In genomic region chr7:46839446-46839845, GRCm38 (mm10) we compare ENCODE assay signal across 9 mouse cellular contexts. TPM values are rescaled to one million over a fixed set of nuclear protein-coding genes. Genes with fewer than 3 reads are reported as not detected.
A peak's percentile ranks its signal among the peaks of the same experiment; 100 is the strongest.
DNase-seq lines count a peak whose midpoint lies in the region; ATAC-seq and TF ChIP-seq lines count a peak whose summit lies in the region.
"Had no signal": no experiment of that assay in that cellular context is flagged by ENCODE, and none has a peak within 500 bp of the region (broad histone marks: within the 10 kb centered on the region; RNA-seq: fewer than 3 reads in every experiment).

No protein-coding gene starts in this region.

- no peak overlapping the region for H3K9ac ChIP-seq in forebrain, embryonic 14.5 days (ENCODE audit: low read length)
- H3K9ac ChIP-seq in forebrain, embryonic 12.5 days = no peak overlapping the region
- H3K9ac ChIP-seq in intestine, embryonic 14.5 days (ENCODE audit: low read length) = no peak overlapping the region
- H3K9ac ChIP-seq in liver, embryonic 16.5 days (ENCODE audit: low read depth, low read length) = peak overlapping the region; percentile 25; the same call in 1 of the 2 replicates
- no peak overlapping the region for H3K9ac ChIP-seq in stomach, postnatal 0 days (ENCODE audit: low read length)

- no peak overlapping the region for H3K27ac ChIP-seq in forebrain, embryonic 14.5 days (ENCODE audit: low read depth, low read length)
- no peak overlapping the region for H3K27ac ChIP-seq in forebrain, embryonic 12.5 days
- peak overlapping the region; percentile 90 for H3K27ac ChIP-seq in bone marrow macrophage, adult 2 months (ENCODE audit: insufficient read depth, low read depth, low read length)
- H3K27ac ChIP-seq in intestine, embryonic 14.5 days (ENCODE audit: low read depth) = peak overlapping the region; percentile 77
- peak overlapping the region; percentile 84 for H3K27ac ChIP-seq in liver, embryonic 16.5 days (ENCODE audit: low read length)
- H3K27ac ChIP-seq in stomach, postnatal 0 days (replicated peaks) = peak overlapping the region; percentile 92

- TF ChIP-seq EP300 in stomach, postnatal 0 days (optimal IDR thresholded peaks at IDR 0.05) = no peak

- no peak overlapping the region for H3K4me2 ChIP-seq in forebrain, embryonic 14.5 days (ENCODE audit: low read length)
- no peak overlapping the region for H3K4me2 ChIP-seq in forebrain, embryonic 12.5 days
- H3K4me2 ChIP-seq in intestine, embryonic 14.5 days (ENCODE audit: low read length) = peak overlapping the region; percentile 24; the same call in 1 of the 2 replicates
- H3K4me2 ChIP-seq in liver, embryonic 16.5 days (ENCODE audit: low read depth, low read length) = no peak overlapping the region
- H3K4me2 ChIP-seq in stomach, postnatal 0 days (replicated peaks; ENCODE audit: low read depth) = peak overlapping the region; percentile 40

- H3K9me3 ChIP-seq in forebrain, embryonic 14.5 days (replicated peaks; ENCODE audit: control insufficient read depth, low read length) = no peaks in the 10 kb centered on the region
- no peaks in the 10 kb centered on the region for H3K9me3 ChIP-seq in forebrain, embryonic 12.5 days
- no peaks in the 10 kb centered on the region for H3K9me3 ChIP-seq in intestine, embryonic 14.5 days (ENCODE audit: control insufficient read depth, low read length)
- H3K9me3 ChIP-seq in liver, embryonic 16.5 days (replicated peaks; ENCODE audit: control insufficient read depth, low read length) = no peaks in the 10 kb centered on the region
- no peaks in the 10 kb centered on the region for H3K9me3 ChIP-seq in stomach, postnatal 0 days (ENCODE audit: control insufficient read depth, low read length)

- peaks cover 10% of the 10 kb centered on the region for H3K4me1 ChIP-seq in forebrain, embryonic 14.5 days (ENCODE audit: control insufficient read depth, insufficient read depth, low read length)
- H3K4me1 ChIP-seq in forebrain, embryonic 12.5 days = peaks cover 25% of the 10 kb centered on the region
- peaks cover 41% of the 10 kb centered on the region for H3K4me1 ChIP-seq in bone marrow macrophage, adult 2 months (ENCODE audit: control insufficient read depth, insufficient read depth, low read length)
- peaks cover 30% of the 10 kb centered on the region for H3K4me1 ChIP-seq in intestine, embryonic 14.5 days (replicated peaks; ENCODE audit: control insufficient read depth, insufficient read depth, low read length)
- peaks cover 23% of the 10 kb centered on the region for H3K4me1 ChIP-seq in liver, embryonic 16.5 days (ENCODE audit: control insufficient read depth, low read depth, low read length)
- H3K4me1 ChIP-seq in stomach, postnatal 0 days (replicated peaks; ENCODE audit: control insufficient read depth, insufficient read depth) = no peaks in the 10 kb centered on the region; the same call in 1 of the 2 replicates

- 36% methylated on average over 7 of the region's 7 CpGs for WGBS in forebrain, embryonic 14.5 days
- 35% methylated on average over 7 of the region's 7 CpGs for WGBS in forebrain, embryonic 12.5 days
- 23% methylated on average over 7 of the region's 7 CpGs for WGBS in intestine, embryonic 14.5 days
- 29% methylated on average over 7 of the region's 7 CpGs for WGBS in liver, embryonic 16.5 days (ENCODE audit: insufficient replicate concordance)
- WGBS in stomach, postnatal 0 days = 38% methylated on average over 7 of the region's 7 CpGs

- H3K36me3 ChIP-seq in forebrain, embryonic 14.5 days (ENCODE audit: control insufficient read depth, insufficient read depth, low read length) = no peaks in the 10 kb centered on the region
- H3K36me3 ChIP-seq in forebrain, embryonic 12.5 days (replicated peaks) = no peaks in the 10 kb centered on the region
- no peaks in the 10 kb centered on the region for H3K36me3 ChIP-seq in intestine, embryonic 14.5 days (ENCODE audit: control insufficient read depth, insufficient read depth, low read length)
- H3K36me3 ChIP-seq in liver, embryonic 16.5 days (ENCODE audit: control insufficient read depth, insufficient read depth) = no peaks in the 10 kb centered on the region
- no peaks in the 10 kb centered on the region for H3K36me3 ChIP-seq in stomach, postnatal 0 days (ENCODE audit: control insufficient read depth, insufficient read depth, low read length)

- H3K4me3 ChIP-seq in forebrain, embryonic 14.5 days (ENCODE audit: low read depth, low read length) = no peak overlapping the region
- no peak overlapping the region for H3K4me3 ChIP-seq in forebrain, embryonic 12.5 days (replicated peaks)
- H3K4me3 ChIP-seq in bone marrow macrophage, adult 2 months (ENCODE audit: insufficient read depth, low read length) = peak overlapping the region; percentile 25
- no peak overlapping the region for H3K4me3 ChIP-seq in intestine, embryonic 14.5 days (ENCODE audit: low read depth, low read length)
- no peak overlapping the region for H3K4me3 ChIP-seq in liver, embryonic 16.5 days (ENCODE audit: low read depth, low read length)
- H3K4me3 ChIP-seq in stomach, postnatal 0 days (ENCODE audit: low read depth, low read length) = no peak overlapping the region

- no peak for TF ChIP-seq POLR2A in bone marrow macrophage, adult 2 months (IDR thresholded peaks at IDR 0.05; ENCODE audit: borderline replicate concordance, low read depth, low read length)

- H3K27me3 ChIP-seq in forebrain, embryonic 14.5 days (replicated peaks; ENCODE audit: control insufficient read depth, insufficient read depth, low read length) = no peaks in the 10 kb centered on the region
- H3K27me3 ChIP-seq in forebrain, embryonic 12.5 days = peaks cover 16% of the 10 kb centered on the region
- H3K27me3 ChIP-seq in intestine, embryonic 14.5 days (replicated peaks; ENCODE audit: control insufficient read depth, insufficient read depth, low read length) = no peaks in the 10 kb centered on the region
- no peaks in the 10 kb centered on the region for H3K27me3 ChIP-seq in liver, embryonic 16.5 days (ENCODE audit: control insufficient read depth, insufficient read depth, low read depth, low read length)
- H3K27me3 ChIP-seq in stomach, postnatal 0 days (ENCODE audit: control insufficient read depth, insufficient read depth, low read length) = no peaks in the 10 kb centered on the region

- no peak for TF ChIP-seq CTCF in bone marrow macrophage, adult 2 months (IDR thresholded peaks at IDR 0.05; ENCODE audit: low read depth, low read length)
- no peak for TF ChIP-seq CTCF in stomach, postnatal 0 days (IDR thresholded peaks at IDR 0.05; ENCODE audit: low read depth)

- no peak for DNase-seq in forebrain, embryonic 14.5 days (ENCODE audit: low spot score)
- no peak for DNase-seq in intestine, embryonic 14.5 days (ENCODE audit: low spot score)
- peak; percentile 53 for DNase-seq in stomach, postnatal 0 days (ENCODE audit: low spot score)
- no peak for DNase-seq in layer of hippocampus, postnatal 10 days (ENCODE audit: low spot score in 2 of 2)
- no peak for DNase-seq in spleen, adult 12 weeks (ENCODE audit: low spot score)

- peak; percentile 18 for ATAC-seq in forebrain, embryonic 14.5 days
- ATAC-seq in forebrain, embryonic 12.5 days (ENCODE audit: low FRiP score) = no peak
- peak; percentile 33 for ATAC-seq in intestine, embryonic 14.5 days (replicated peaks; ENCODE audit: low FRiP score, low TSS enrichment, low read depth)
- peak; percentile 36; the same call in 1 of the 2 replicates for ATAC-seq in liver, embryonic 16.5 days (ENCODE audit: low read depth)
- peak; percentile 72 for ATAC-seq in stomach, postnatal 0 days (ENCODE audit: low FRiP score, low TSS enrichment)

RNA-seq across cellular contexts. Expression of gene Ldha, which starts 1.8 kb away (rescaled TPM):
- 724 and 871 TPM in 2 replicates for polyA plus RNA-seq in forebrain, embryonic 14.5 days (2014; fragmentation: Nextera tagmentation; extraction: Ambion mirVana)
- 1,021 and 1,078 TPM in 2 replicates for polyA plus RNA-seq in forebrain, embryonic 12.5 days (2016; fragmentation: Nextera tagmentation; extraction: Ambion mirVana)
- 344 and 355 TPM in 2 replicates for polyA plus RNA-seq in bone marrow macrophage, adult 2 months (2012; ENCODE audit: insufficient read depth, insufficient read length, missing spikeins)
- polyA plus RNA-seq in intestine, embryonic 14.5 days (2014; fragmentation: Nextera tagmentation; extraction: Ambion mirVana) = 2,451 TPM in 2 replicates
- polyA plus RNA-seq in liver, embryonic 16.5 days (2015; fragmentation: Nextera tagmentation; extraction: Ambion mirVana) = 2,014 and 2,183 TPM in 2 replicates
- polyA plus RNA-seq in stomach, postnatal 0 days (2015; fragmentation: Nextera tagmentation; extraction: Ambion mirVana) = 718 and 816 TPM in 2 replicates
- 100 to 1,000 TPM; 430 to 445 TPM for total RNA-seq in layer of hippocampus, postnatal 10 days (2021)

RNA-seq across cellular contexts. Expression of gene Ldhc, which starts 21.6 kb away (rescaled TPM):
- polyA plus RNA-seq in forebrain, embryonic 14.5 days (2014; fragmentation: Nextera tagmentation; extraction: Ambion mirVana) = not detected in 2 replicates
- polyA plus RNA-seq in forebrain, embryonic 12.5 days (2016; fragmentation: Nextera tagmentation; extraction: Ambion mirVana) = not detected in 2 replicates
- polyA plus RNA-seq in bone marrow macrophage, adult 2 months (2012; ENCODE audit: insufficient read depth, insufficient read length, missing spikeins) = not detected in 2 replicates
- polyA plus RNA-seq in intestine, embryonic 14.5 days (2014; fragmentation: Nextera tagmentation; extraction: Ambion mirVana) = not detected in 2 replicates
- polyA plus RNA-seq in liver, embryonic 16.5 days (2015; fragmentation: Nextera tagmentation; extraction: Ambion mirVana) = 0.17 and 0.26 TPM in 2 replicates
- not detected in 2 replicates for polyA plus RNA-seq in stomach, postnatal 0 days (2015; fragmentation: Nextera tagmentation; extraction: Ambion mirVana)
- total RNA-seq in layer of hippocampus, postnatal 10 days (2021) = not detected
- total RNA-seq: heart, postnatal 14 days had no signal

RNA-seq across cellular contexts. Expression of gene Gtf2h1, which starts 43.5 kb away (rescaled TPM):
- polyA plus RNA-seq in forebrain, embryonic 14.5 days (2014; fragmentation: Nextera tagmentation; extraction: Ambion mirVana) = 53.1 and 56.7 TPM in 2 replicates
- polyA plus RNA-seq in forebrain, embryonic 12.5 days (2016; fragmentation: Nextera tagmentation; extraction: Ambion mirVana) = 52.6 and 55.4 TPM in 2 replicates
- polyA plus RNA-seq in bone marrow macrophage, adult 2 months (2012; ENCODE audit: insufficient read depth, insufficient read length, missing spikeins) = 37.0 and 40.5 TPM in 2 replicates
- polyA plus RNA-seq in intestine, embryonic 14.5 days (2014; fragmentation: Nextera tagmentation; extraction: Ambion mirVana) = 48.7 and 52.9 TPM in 2 replicates
- polyA plus RNA-seq in liver, embryonic 16.5 days (2015; fragmentation: Nextera tagmentation; extraction: Ambion mirVana) = 22.7 and 26.1 TPM in 2 replicates
- 28.0 and 29.0 TPM in 2 replicates for polyA plus RNA-seq in stomach, postnatal 0 days (2015; fragmentation: Nextera tagmentation; extraction: Ambion mirVana)
- total RNA-seq in layer of hippocampus, postnatal 10 days (2021) = 10 to 100 TPM; 32.9 to 38.1 TPM

RNA-seq across cellular contexts. Expression of gene Hps5, which starts 43.6 kb away (rescaled TPM):
- polyA plus RNA-seq in forebrain, embryonic 14.5 days (2014; fragmentation: Nextera tagmentation; extraction: Ambion mirVana) = 10.1 and 11.3 TPM in 2 replicates
- polyA plus RNA-seq in forebrain, embryonic 12.5 days (2016; fragmentation: Nextera tagmentation; extraction: Ambion mirVana) = 23.9 and 25.3 TPM in 2 replicates
- polyA plus RNA-seq in bone marrow macrophage, adult 2 months (2012; ENCODE audit: insufficient read depth, insufficient read length, missing spikeins) = 39.6 and 40.9 TPM in 2 replicates
- 18.8 and 20.9 TPM in 2 replicates for polyA plus RNA-seq in intestine, embryonic 14.5 days (2014; fragmentation: Nextera tagmentation; extraction: Ambion mirVana)
- polyA plus RNA-seq in liver, embryonic 16.5 days (2015; fragmentation: Nextera tagmentation; extraction: Ambion mirVana) = 7.2 and 7.4 TPM in 2 replicates
- 6.4 and 7.0 TPM in 2 replicates for polyA plus RNA-seq in stomach, postnatal 0 days (2015; fragmentation: Nextera tagmentation; extraction: Ambion mirVana)
- 10 to 100 TPM; 15.4 to 21.7 TPM for total RNA-seq in layer of hippocampus, postnatal 10 days (2021)

Comparison
In these comparisons a context has a peak if more than half of its experiments do, and no peak if none do; other contexts are left out.
1. H3K27ac ChIP-seq: peak in bone marrow macrophage, adult 2 months (single experiment), intestine, embryonic 14.5 days (single experiment), liver, embryonic 16.5 days (single experiment) and stomach, postnatal 0 days (single experiment); none in forebrain, embryonic 14.5 days (single experiment) and forebrain, embryonic 12.5 days (single experiment).
2. H3K4me2 ChIP-seq: peak in intestine, embryonic 14.5 days (single experiment) and stomach, postnatal 0 days (single experiment); none in forebrain, embryonic 14.5 days (single experiment), forebrain, embryonic 12.5 days (single experiment) and liver, embryonic 16.5 days (single experiment).